ENCODE assay signal across 15 mouse cellular contexts in genomic region chr7:51499396-51499795, GRCm38 (mm10). TPM values are rescaled to one million over a fixed set of nuclear protein-coding genes. Genes with fewer than 3 reads are reported as not detected.
DNase-seq lines count a peak whose midpoint lies in the region; ATAC-seq lines count a peak whose summit lies in the region.
"Had no signal": no experiment of that assay in that cellular context is flagged by ENCODE, and none has a peak within 500 bp of the region (broad histone marks: within the 10 kb centered on the region; RNA-seq: fewer than 3 reads in every experiment).

No protein-coding gene starts in this region.

- no peak for ATAC-seq in hindbrain, embryonic 11.5 days (ENCODE audit: low FRiP score)
- no peak for ATAC-seq in hindbrain, embryonic 13.5 days (ENCODE audit: low FRiP score)
- 0 out of 2 replicates have a peak, but pooled peaks have one; percentile 25 for ATAC-seq in midbrain, embryonic 16.5 days
- no peak for ATAC-seq in midbrain, embryonic 11.5 days (ENCODE audit: low FRiP score)
- ATAC-seq in inflammation-experienced regulatory T-cells, adult 6 months, result no peak

- no peaks in the 10 kb centered on the region for H3K9me3 ChIP-seq in hindbrain, embryonic 11.5 days (ENCODE audit: control insufficient read depth, low read length)
- H3K9me3 ChIP-seq in hindbrain, embryonic 13.5 days, result no peaks in the 10 kb centered on the region
- no peaks in the 10 kb centered on the region for H3K9me3 ChIP-seq in midbrain, embryonic 16.5 days (replicated peaks; ENCODE audit: control insufficient read depth, low read length, poor library complexity, severe bottlenecking)
- H3K9me3 ChIP-seq in midbrain, embryonic 11.5 days (ENCODE audit: control insufficient read depth, low read length), result no peaks in the 10 kb centered on the region
- H3K9me3 ChIP-seq: G1E; heart, embryonic 12.5 days; liver, embryonic 13.5 days had no signal

- peak; percentile 18 for DNase-seq in hindbrain, embryonic 11.5 days (ENCODE audit: low spot score)
- no peak for DNase-seq in midbrain, embryonic 11.5 days (ENCODE audit: low spot score, missing footprints)
- peak; percentile 50 for DNase-seq in embryo, embryonic 11 days
- no peak for DNase-seq in adrenal gland, postnatal 14 days
- DNase-seq: kidney, adult 11 months; layer of hippocampus, postnatal 36 days; liver, embryonic 13.5 days; thymus, postnatal 14 days had no signal

- H3K4me2 ChIP-seq in hindbrain, embryonic 11.5 days (replicated peaks; ENCODE audit: low read depth, low read length), result no peak overlapping the region
- no peak overlapping the region for H3K4me2 ChIP-seq in hindbrain, embryonic 13.5 days
- H3K4me2 ChIP-seq in midbrain, embryonic 16.5 days (ENCODE audit: low read length), result no peak overlapping the region
- H3K4me2 ChIP-seq in midbrain, embryonic 11.5 days, result no peak overlapping the region
- H3K4me2 ChIP-seq: heart, embryonic 12.5 days; liver, embryonic 13.5 days had no signal

- H3K36me3 ChIP-seq in hindbrain, embryonic 11.5 days (ENCODE audit: control insufficient read depth, insufficient read depth, low read length), result no peaks in the 10 kb centered on the region
- no peaks in the 10 kb centered on the region for H3K36me3 ChIP-seq in hindbrain, embryonic 13.5 days
- H3K36me3 ChIP-seq in midbrain, embryonic 16.5 days (ENCODE audit: control insufficient read depth, insufficient read depth, low read length), result no peaks in the 10 kb centered on the region
- H3K36me3 ChIP-seq in midbrain, embryonic 11.5 days (ENCODE audit: control insufficient read depth, insufficient read depth, low read length), result no peaks in the 10 kb centered on the region
- H3K36me3 ChIP-seq: G1E; heart, embryonic 12.5 days; liver, embryonic 13.5 days had no signal

- no peak overlapping the region for H3K4me3 ChIP-seq in hindbrain, embryonic 11.5 days (ENCODE audit: low read depth, low read length)
- H3K4me3 ChIP-seq in hindbrain, embryonic 13.5 days, result no peak overlapping the region
- H3K4me3 ChIP-seq in midbrain, embryonic 16.5 days (ENCODE audit: low read depth, low read length), result no peak overlapping the region
- no peak overlapping the region for H3K4me3 ChIP-seq in midbrain, embryonic 11.5 days (ENCODE audit: low read depth, low read length)
- H3K4me3 ChIP-seq: heart, embryonic 12.5 days; liver, embryonic 13.5 days had no signal

- 47% methylated on average over 2 of the region's 2 CpGs for WGBS in hindbrain, embryonic 11.5 days
- WGBS in hindbrain, embryonic 13.5 days, result 44% methylated on average over 2 of the region's 2 CpGs
- 48% methylated on average over 2 of the region's 2 CpGs for WGBS in midbrain, embryonic 16.5 days
- 38% methylated on average over 2 of the region's 2 CpGs for WGBS in midbrain, embryonic 11.5 days

- H3K4me1 ChIP-seq in hindbrain, embryonic 11.5 days (replicated peaks; ENCODE audit: control insufficient read depth, insufficient read depth, low read length), result no peaks in the 10 kb centered on the region
- H3K4me1 ChIP-seq in hindbrain, embryonic 13.5 days (replicated peaks), result no peaks in the 10 kb centered on the region
- H3K4me1 ChIP-seq in midbrain, embryonic 16.5 days (ENCODE audit: control insufficient read depth, insufficient read depth, low read length), result no peaks in the 10 kb centered on the region
- H3K4me1 ChIP-seq in midbrain, embryonic 11.5 days (ENCODE audit: control insufficient read depth, insufficient read depth, low read length), result no peaks in the 10 kb centered on the region
- H3K4me1 ChIP-seq: heart, embryonic 12.5 days; liver, embryonic 13.5 days had no signal

- no peak overlapping the region for H3K9ac ChIP-seq in hindbrain, embryonic 11.5 days (ENCODE audit: low read depth, low read length)
- H3K9ac ChIP-seq in hindbrain, embryonic 13.5 days, result no peak overlapping the region
- no peak overlapping the region for H3K9ac ChIP-seq in midbrain, embryonic 16.5 days (ENCODE audit: low read depth, low read length)
- no peak overlapping the region for H3K9ac ChIP-seq in midbrain, embryonic 11.5 days (ENCODE audit: low read length)
- H3K9ac ChIP-seq: heart, embryonic 12.5 days; liver, embryonic 13.5 days had no signal

- no peak overlapping the region for H3K27ac ChIP-seq in hindbrain, embryonic 11.5 days (ENCODE audit: low read depth, low read length)
- H3K27ac ChIP-seq in hindbrain, embryonic 13.5 days, result no peak overlapping the region
- H3K27ac ChIP-seq in midbrain, embryonic 16.5 days (ENCODE audit: low read length), result no peak overlapping the region
- H3K27ac ChIP-seq in midbrain, embryonic 11.5 days (ENCODE audit: low read depth, low read length), result no peak overlapping the region
- H3K27ac ChIP-seq: liver, embryonic 13.5 days had no signal

- H3K27me3 ChIP-seq in hindbrain, embryonic 11.5 days (ENCODE audit: control insufficient read depth, insufficient read depth, low read length), result no peaks in the 10 kb centered on the region
- H3K27me3 ChIP-seq in hindbrain, embryonic 13.5 days, result no peaks in the 10 kb centered on the region
- H3K27me3 ChIP-seq in midbrain, embryonic 16.5 days (ENCODE audit: control insufficient read depth, insufficient read depth, low read depth, low read length), result no peaks in the 10 kb centered on the region
- no peaks in the 10 kb centered on the region for H3K27me3 ChIP-seq in midbrain, embryonic 11.5 days (ENCODE audit: control insufficient read depth, insufficient read depth, low read length)
- H3K27me3 ChIP-seq: heart, embryonic 12.5 days; liver, embryonic 13.5 days had no signal

RNA-seq across cellular contexts. Expression of gene Ano5, which starts 11.4 kb away (rescaled TPM):
- 0.23 and 0.38 TPM in 2 replicates for polyA plus RNA-seq in hindbrain, embryonic 11.5 days (2014; fragmentation: Nextera tagmentation; extraction: Ambion mirVana)
- 0.85 and 0.90 TPM in 2 replicates for polyA plus RNA-seq in hindbrain, embryonic 13.5 days (2015; fragmentation: Nextera tagmentation; extraction: Ambion mirVana)
- 1.7 TPM in 2 replicates for polyA plus RNA-seq in midbrain, embryonic 16.5 days (2015; fragmentation: Nextera tagmentation; extraction: Ambion mirVana)
- polyA plus RNA-seq in midbrain, embryonic 11.5 days (2014; fragmentation: Nextera tagmentation; extraction: Ambion mirVana), result 0.25 and 0.40 TPM in 2 replicates
- under 1 TPM in 1 of 3 experiments, not detected in 2; 0.04 TPM for polyA plus RNA-seq in inflammation-experienced regulatory T-cells, adult 6 months (2017; shearing (Covaris generic))
- total RNA-seq in adrenal gland, postnatal 14 days (2021), result 0.23 and 0.37 TPM in 2 replicates
- total RNA-seq: megakaryocyte, adult 5-6 weeks; neutrophil, adult 5-6 weeks had no signal
- polyA plus RNA-seq: G1E had no signal

Comparison
In these comparisons a context has a peak if more than half of its experiments do, and no peak if none do; other contexts are left out.
1. DNase-seq: peak in hindbrain, embryonic 11.5 days (single experiment) and embryo, embryonic 11 days (single experiment); none in midbrain, embryonic 11.5 days (single experiment) and adrenal gland, postnatal 14 days (single experiment).